Mouse (Mus musculus) neural tube, embryonic 11.5 days (tissue): ENCODE measurements at regions not wholly inside any gene's neighbourhood (a gene's known extent, or its start where the extent isn't known, plus 50 kb on each side); places are given as distances from the start of the nearest gene placed in this dataset.
A peak's percentile ranks its signal among the peaks of the same experiment; 100 is the strongest.

Source experiments
- ATAC-seq: fragments of 200-750 bp; cut with Nextera tagmentation; 2 replicates; pipeline ENCODE4 v1.8.0; 2017; ENCODE audit warnings: moderate number of reproducible peaks, mild to moderate bottlenecking, moderate TSS enrichment, moderate library complexity; ENCODE audit not compliant: insufficient read depth, low FRiP score, low TSS enrichment
- DNase-seq: peaks from one replicate; pipeline ENCODE4 v3.0.0-alpha.2; 2015; ENCODE audit warnings: low spot score
- H3K27ac ChIP-seq: fragments of 300-500 bp; sonication (generic); 2 replicates; pipeline ENCODE4 v1.5.1; 2014; ENCODE audit warnings: low read depth, mild to moderate bottlenecking, low read length
- H3K27me3 ChIP-seq: fragments of 300-500 bp; sonication (generic); 2 replicates; pipeline ENCODE4 v1.6.1; 2014; ENCODE audit warnings: mild to moderate bottlenecking, low read length, mixed read lengths; ENCODE audit not compliant: control insufficient read depth, insufficient read depth
- H3K36me3 ChIP-seq: fragments of 300-500 bp; sonication (generic); 2 replicates; pipeline ENCODE4 v1.6.1; 2014; ENCODE audit warnings: mild to moderate bottlenecking, low read length, moderate library complexity, mixed read lengths; ENCODE audit not compliant: control insufficient read depth, insufficient read depth
- H3K4me1 ChIP-seq: fragments of 300-500 bp; sonication (generic); 2 replicates; pipeline ENCODE4 v1.6.1; 2014; ENCODE audit warnings: low read length, mixed read lengths; ENCODE audit not compliant: control insufficient read depth, insufficient read depth
- H3K4me2 ChIP-seq: fragments of 300-500 bp; sonication (generic); 2 replicates; pipeline ENCODE4 v1.6.1; 2014; ENCODE audit warnings: low read depth, mild to moderate bottlenecking, moderate library complexity
- H3K4me3 ChIP-seq: fragments of 300-500 bp; sonication (generic); 2 replicates; pipeline ENCODE4 v1.5.1; 2014; ENCODE audit warnings: low read depth, low read length
- H3K9ac ChIP-seq: fragments of 300-500 bp; sonication (generic); 2 replicates; pipeline ENCODE4 v1.6.1; 2014; ENCODE audit warnings: mild to moderate bottlenecking, low read length
- H3K9me3 ChIP-seq: fragments of 300-500 bp; sonication (generic); 2 replicates; pipeline ENCODE4 v1.6.1; 2016; ENCODE audit warnings: low read length; ENCODE audit not compliant: control insufficient read depth
- WGBS: fragments of 180-500 bp; shearing (Covaris S2); extraction: QIAGEN DNeasy Blood & Tissue Kit; methylation state at CpG from one replicate; pipeline ENCODE4 v1.1.7; 2014; 5-methylcytosine and 5-hydroxymethylcytosine counted together

DNA sequence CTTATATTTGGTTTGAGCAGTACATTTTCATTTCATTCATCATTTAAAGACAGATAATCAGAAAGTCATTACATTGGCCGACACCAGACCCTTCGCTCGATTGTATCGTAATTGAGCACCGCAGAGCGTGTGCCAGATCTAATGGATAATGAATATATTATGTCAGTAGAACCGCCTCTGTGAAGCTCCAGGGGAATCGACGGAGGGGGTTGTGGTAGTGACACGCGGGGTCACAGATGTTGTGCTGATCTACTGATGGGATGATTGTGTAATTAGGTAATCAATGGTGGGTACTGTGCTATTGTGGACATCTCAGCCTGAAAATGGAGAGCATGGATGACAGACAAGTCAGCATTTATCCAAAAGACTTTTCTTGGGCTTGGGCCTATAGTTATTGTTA, 414.3 kb upstream of the Tenm2 start:
- no peak overlapping the region for H3K27ac ChIP-seq
- H3K4me3 ChIP-seq, result no peak overlapping the region
- peak; percentile 47 for DNase-seq
- no peak overlapping the region for H3K9ac ChIP-seq
- no peaks in the 10 kb centered on the region for H3K4me1 ChIP-seq
- 76% methylated on average over 11 of the region's 11 CpGs for WGBS
- H3K36me3 ChIP-seq, result no peaks in the 10 kb centered on the region
- peak; percentile 72; the same call in 1 of the 2 replicates for ATAC-seq
- no peaks in the 10 kb centered on the region for H3K9me3 ChIP-seq
- no peak overlapping the region for H3K4me2 ChIP-seq
- no peaks in the 10 kb centered on the region for H3K27me3 ChIP-seq

DNA sequence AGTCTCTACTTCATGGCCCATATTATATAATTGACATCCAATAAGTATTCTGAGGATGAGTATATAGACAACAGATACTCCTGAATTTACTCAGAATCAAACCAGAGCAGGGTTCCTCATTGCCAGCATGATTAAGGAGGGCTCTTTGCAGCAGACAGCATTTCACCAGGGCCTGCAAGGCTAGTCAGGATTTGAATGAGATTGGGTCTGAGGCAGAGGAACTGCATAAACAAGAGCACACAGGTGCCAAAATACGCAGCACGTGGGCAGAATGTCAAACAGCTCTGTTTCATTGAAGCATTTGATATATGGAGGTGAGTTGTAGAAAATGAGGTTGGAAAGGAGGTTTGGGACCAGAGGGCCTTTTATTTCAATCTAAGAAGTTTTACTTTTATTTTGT, 387.5 kb upstream of the Tenm2 start:
- no peak overlapping the region for H3K4me2 ChIP-seq
- H3K9me3 ChIP-seq, result no peaks in the 10 kb centered on the region
- H3K9ac ChIP-seq, result no peak overlapping the region
- H3K4me3 ChIP-seq, result no peak overlapping the region
- H3K36me3 ChIP-seq, result no peaks in the 10 kb centered on the region
- H3K4me1 ChIP-seq, result no peaks in the 10 kb centered on the region
- H3K27ac ChIP-seq, result no peak overlapping the region
- 71% methylated on average over 2 of the region's 2 CpGs for WGBS
- DNase-seq, result no peak
- H3K27me3 ChIP-seq, result no peaks in the 10 kb centered on the region
- ATAC-seq, result no peak

- 78% methylated on average over 1 of the region's 1 CpGs for WGBS
- H3K27ac ChIP-seq, result no peak overlapping the region
- no peak overlapping the region for H3K4me3 ChIP-seq
- no peaks in the 10 kb centered on the region for H3K9me3 ChIP-seq
- ATAC-seq, result no peak
- no peak overlapping the region for H3K9ac ChIP-seq
- H3K4me1 ChIP-seq, result no peaks in the 10 kb centered on the region
- DNase-seq, result no peak
- H3K36me3 ChIP-seq, result no peaks in the 10 kb centered on the region
- no peak overlapping the region for H3K4me2 ChIP-seq
- no peaks in the 10 kb centered on the region for H3K27me3 ChIP-seq
Measured at GRCm38 (mm10) chr11:37600533-37600932, 364.8 kb upstream of the Tenm2 start.

- Histone ChIP-seq H3K4me1 (no peaks in the 10 kb centered on the region), H3K9me3 (no peaks in the 10 kb centered on the region), H3K36me3 (no peaks in the 10 kb centered on the region), H3K9ac (no peak overlapping the region), H3K27me3 (no peaks in the 10 kb centered on the region), H3K4me2 (no peak overlapping the region), H3K4me3 (no peak overlapping the region), H3K27ac (no peak overlapping the region)
- ATAC-seq (no peak), DNase-seq (no peak)
- 88% methylated on average over 2 of the region's 2 CpGs for WGBS
Measured at GRCm38 (mm10) chr11:37582236-37582635, 346.5 kb upstream of the Tenm2 start.

- Histone ChIP-seq H3K9me3 (no peaks in the 10 kb centered on the region), H3K27ac (no peak overlapping the region), H3K9ac (no peak overlapping the region), H3K4me2 (no peak overlapping the region), H3K27me3 (no peaks in the 10 kb centered on the region), H3K36me3 (no peaks in the 10 kb centered on the region), H3K4me3 (no peak overlapping the region), H3K4me1 (no peaks in the 10 kb centered on the region)
- no peak for DNase-seq
- WGBS, result 72% methylated on average over 2 of the region's 2 CpGs
- ATAC-seq, result no peak
Measured at GRCm38 (mm10) chr11:37533624-37534023, 297.9 kb upstream of the Tenm2 start.

DNA sequence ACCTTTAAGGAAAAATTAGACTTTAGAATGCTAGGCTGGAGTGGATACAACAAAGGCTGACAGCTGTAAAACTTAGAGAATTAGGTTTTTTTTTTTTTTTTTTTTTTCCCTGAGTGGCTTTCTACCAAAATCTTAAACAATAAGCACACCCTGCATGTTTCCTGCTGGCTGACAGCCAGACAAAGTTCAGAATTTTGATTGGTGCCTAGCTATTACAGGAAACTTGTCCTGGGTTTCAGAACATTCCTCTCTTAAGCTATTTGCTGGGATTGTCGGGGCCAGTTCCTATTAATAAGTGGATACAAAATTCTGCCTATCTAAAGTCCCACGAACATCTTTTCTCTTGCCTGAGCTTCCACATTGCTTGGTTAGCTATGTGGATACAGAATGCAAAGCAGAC, 296.7 kb upstream of the Tenm2 start:
- 77% methylated on average over 2 of the region's 2 CpGs for WGBS
- H3K4me1 ChIP-seq, result no peaks in the 10 kb centered on the region
- no peak overlapping the region for H3K27ac ChIP-seq
- ATAC-seq (no peak), DNase-seq (no peak)
- no peak overlapping the region for H3K9ac ChIP-seq
- no peaks in the 10 kb centered on the region for H3K27me3 ChIP-seq
- H3K4me3 ChIP-seq, result no peak overlapping the region
- no peaks in the 10 kb centered on the region for H3K36me3 ChIP-seq
- no peak overlapping the region for H3K4me2 ChIP-seq
- no peaks in the 10 kb centered on the region for H3K9me3 ChIP-seq

DNA sequence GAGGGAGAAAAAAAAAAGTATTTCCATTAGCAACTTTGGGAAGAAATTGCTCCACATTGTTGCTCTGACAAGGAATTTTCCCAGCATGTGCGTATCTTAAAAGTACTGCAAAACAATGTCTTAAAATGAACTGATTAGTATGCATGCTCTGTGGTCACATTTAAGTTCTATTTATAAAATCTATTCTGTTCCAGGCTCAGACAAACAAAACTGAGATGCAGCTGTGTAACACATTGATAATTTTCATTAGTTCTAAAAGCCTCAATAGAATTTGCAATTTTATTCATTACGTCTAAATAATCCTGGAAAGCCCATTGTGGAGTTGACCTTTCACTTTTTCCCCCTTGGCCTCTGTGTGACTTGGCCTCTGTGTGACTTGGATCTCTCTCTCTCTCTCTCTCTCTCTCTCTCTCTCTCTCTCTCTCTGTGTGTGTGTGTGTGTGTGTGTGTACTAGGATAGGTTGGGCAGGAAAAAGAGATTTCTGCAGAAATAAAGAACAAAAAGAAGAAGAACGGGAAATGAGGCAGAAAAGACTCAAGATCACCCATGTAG, 262.8 kb upstream of the Tenm2 start:
- H3K27me3 ChIP-seq, result no peaks in the 10 kb centered on the region
- no peak overlapping the region for H3K4me3 ChIP-seq
- no peaks in the 10 kb centered on the region for H3K9me3 ChIP-seq
- H3K27ac ChIP-seq, result no peak overlapping the region
- no peaks in the 10 kb centered on the region for H3K36me3 ChIP-seq
- peaks cover 6% of the 10 kb centered on the region; the same call in 1 of the 2 replicates for H3K4me1 ChIP-seq
- 40% methylated on average over 3 of the region's 3 CpGs for WGBS
- H3K9ac ChIP-seq, result no peak overlapping the region
- 0 out of 2 replicates have a peak, but pooled peaks have one; percentile 17 for ATAC-seq
- H3K4me2 ChIP-seq, result no peak overlapping the region
- DNase-seq, result peak; percentile 21

- Histone ChIP-seq H3K27me3 (no peaks in the 10 kb centered on the region), H3K36me3 (no peaks in the 10 kb centered on the region), H3K4me1 (peaks cover 6% of the 10 kb centered on the region; the same call in 1 of the 2 replicates), H3K4me3 (no peak overlapping the region), H3K4me2 (no peak overlapping the region), H3K27ac (no peak overlapping the region), H3K9me3 (no peaks in the 10 kb centered on the region), H3K9ac (no peak overlapping the region)
- WGBS, result 42% methylated on average over 9 of the region's 9 CpGs
- ATAC-seq (no peak), DNase-seq (peak; percentile 13)
Measured at GRCm38 (mm10) chr11:37497874-37498273, 262.1 kb upstream of the Tenm2 start.

GRCm38 (mm10) chr11:37480236-37480635, 244.5 kb upstream of the Tenm2 start:
- Histone ChIP-seq H3K9ac (no peak overlapping the region), H3K4me3 (no peak overlapping the region), H3K36me3 (no peaks in the 10 kb centered on the region), H3K4me2 (no peak overlapping the region), H3K27ac (no peak overlapping the region), H3K9me3 (no peaks in the 10 kb centered on the region), H3K27me3 (no peaks in the 10 kb centered on the region), H3K4me1 (no peaks in the 10 kb centered on the region)
- ATAC-seq (no peak), DNase-seq (no peak)
- WGBS, result 91% methylated on average over 3 of the region's 3 CpGs
